Mouse (Mus musculus) brain, embryonic 14.5 days (tissue): ENCODE data around the gene Ubr1. TPM values are rescaled to one million over a fixed set of nuclear protein-coding genes. Genes with fewer than 3 reads are reported as not detected.
"Not testable (repeated sequence)": the region's sequence is repeated elsewhere in the genome, so short reads cannot be mapped to it uniquely, and the experiment has no call there.

ENCODE experiments used
- DNase-seq: peaks from one replicate; pipeline ENCODE4 v3.0.0-alpha.2; 2011; ENCODE audit warnings: low read depth
- CTCF ChIP-seq: fragments of 200-500 bp; IDR thresholded peaks from 2 replicates; pipeline ENCODE4 v1.5.1; 2012; ENCODE audit warnings: inconsistent platforms, mild to moderate bottlenecking, moderate library complexity, borderline replicate concordance; ENCODE audit not compliant: insufficient read depth, insufficient read length; ENCODE audit errors: extremely low read depth
- POLR2A ChIP-seq: fragments of 200-500 bp; IDR thresholded peaks from 2 replicates; pipeline ENCODE4 v1.6.1; 2012; ENCODE audit warnings: mild to moderate bottlenecking, inconsistent platforms, borderline replicate concordance; ENCODE audit not compliant: poor library complexity, insufficient read depth, insufficient read length, severe bottlenecking; ENCODE audit errors: extremely low read depth
- polyA plus RNA-seq: library from polyadenylated mRNA; depleted of rRNA; stranded (reverse); fragments of >200 nt; gene quantifications from 2 replicates; pipeline ENCODE4 v1.2.3, GENCODE M21; 2012; rRNA removed

Ubr1 gene
- polyA plus RNA-seq, result 26.7 and 31.0 TPM in 2 replicates

- TF ChIP-seq POLR2A (peak; percentile 68; the same call in 1 of the 2 replicates), CTCF (no peak)
- DNase-seq, result peak; percentile 97
These were observed at the start of gene Ubr1 for GRCm38 (mm10) chr2:120970559-120971080. Gene Ubr1, minus strand, starts transcription at chr2:120970715.

- DNase-seq, result no peak
- TF ChIP-seq CTCF, result no peak
- no peak for TF ChIP-seq POLR2A
These were observed 46.6 kb upstream of the Ubr1 start for GRCm38 (mm10) chr2:121017151-121017550.

DNA sequence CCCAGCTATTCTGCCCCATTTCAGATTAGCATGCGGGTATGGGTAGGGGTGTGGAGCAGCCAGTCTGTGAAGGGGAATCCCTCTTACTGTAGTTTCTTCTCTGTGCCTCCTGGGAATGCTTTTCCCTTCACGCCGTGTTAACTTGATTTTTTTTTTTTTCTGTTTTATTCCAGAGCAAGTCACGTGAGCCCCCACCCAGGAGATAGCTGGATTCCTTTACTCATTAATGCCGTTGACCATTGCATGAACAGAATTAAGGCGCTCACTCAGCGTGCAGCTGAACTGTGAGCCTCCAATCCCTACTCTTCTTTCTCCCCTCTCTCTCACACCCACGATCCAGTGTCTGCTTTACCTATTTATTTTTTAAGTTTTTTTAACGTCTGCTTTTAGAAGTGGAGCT lies 45.7 kb upstream of the Ubr1 start:
- no peak for DNase-seq

DNA sequence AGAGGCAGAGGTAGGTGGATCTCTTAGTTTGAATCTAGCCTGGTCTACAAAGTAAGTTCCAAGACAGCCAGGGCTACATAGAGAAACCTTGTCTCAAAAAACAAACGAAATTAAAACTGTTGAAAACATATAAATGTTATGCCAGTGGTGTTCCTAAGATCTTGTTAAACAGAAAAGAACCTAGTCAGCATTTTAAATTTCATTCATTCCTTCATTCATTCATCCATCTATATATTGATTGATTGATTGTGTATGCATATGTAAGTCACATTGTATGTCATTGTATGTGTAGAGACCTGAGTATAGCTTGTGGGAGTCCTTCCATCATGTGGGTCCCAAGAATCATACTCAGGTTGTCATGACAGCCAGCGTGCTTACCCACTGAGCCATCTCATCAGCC lies 45.0 kb upstream of the Ubr1 start:
- TF ChIP-seq CTCF, result no peak
- no peak for TF ChIP-seq POLR2A

More for the DNA sequence above, 45.7 kb upstream of the Ubr1 start:
- no peak for TF ChIP-seq CTCF
- TF ChIP-seq POLR2A, result no peak

DNA sequence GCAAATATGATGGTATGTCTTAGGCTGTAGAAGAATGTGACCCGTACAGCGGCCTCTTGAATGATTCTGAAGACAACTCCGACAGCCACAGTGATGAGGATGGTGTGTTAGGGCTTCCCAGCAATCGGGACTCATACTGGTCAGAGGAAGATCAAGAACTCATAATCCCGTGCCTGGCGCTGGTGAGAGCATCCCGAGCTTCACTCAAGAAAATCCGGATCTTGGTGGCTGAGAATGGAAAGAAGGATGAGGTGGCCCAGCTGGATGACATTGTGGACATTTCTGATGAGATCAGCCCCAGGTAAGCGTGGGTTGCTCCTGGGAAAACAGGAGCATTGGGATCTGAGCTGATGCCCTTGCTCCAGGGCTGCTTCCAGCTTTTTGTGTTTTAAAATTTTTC lies 42.2 kb upstream of the Ubr1 start:
- no peak for DNase-seq
- TF ChIP-seq CTCF, result no peak
- no peak for TF ChIP-seq POLR2A

More for the DNA sequence above, 45.0 kb upstream of the Ubr1 start:
- no peak for DNase-seq

GRCm38 (mm10) chr2:121009071-121009677 lies 38.7 kb upstream of the Ubr1 start:
- TF ChIP-seq CTCF (no peak), POLR2A (no peak)
- DNase-seq, result no peak

- TF ChIP-seq CTCF, result no peak
- no peak for TF ChIP-seq POLR2A
- DNase-seq, result no peak
These were observed 38.1 kb upstream of the Ubr1 start for GRCm38 (mm10) chr2:121008664-121009007.

GRCm38 (mm10) chr2:121007925-121008663 lies 37.6 kb upstream of the Ubr1 start, which contains the start of gene Ccndbp1:
Gene Ccndbp1, plus strand, starts transcription at chr2:121008403.
- TF ChIP-seq POLR2A (peak; percentile 54; the same call in 1 of the 2 replicates), CTCF (no peak)
- DNase-seq, result peak; percentile 96

- no peak for TF ChIP-seq CTCF
- TF ChIP-seq POLR2A, result no peak
- no peak for DNase-seq
These were observed 36.5 kb upstream of the Ubr1 start for GRCm38 (mm10) chr2:121006986-121007385.

DNA sequence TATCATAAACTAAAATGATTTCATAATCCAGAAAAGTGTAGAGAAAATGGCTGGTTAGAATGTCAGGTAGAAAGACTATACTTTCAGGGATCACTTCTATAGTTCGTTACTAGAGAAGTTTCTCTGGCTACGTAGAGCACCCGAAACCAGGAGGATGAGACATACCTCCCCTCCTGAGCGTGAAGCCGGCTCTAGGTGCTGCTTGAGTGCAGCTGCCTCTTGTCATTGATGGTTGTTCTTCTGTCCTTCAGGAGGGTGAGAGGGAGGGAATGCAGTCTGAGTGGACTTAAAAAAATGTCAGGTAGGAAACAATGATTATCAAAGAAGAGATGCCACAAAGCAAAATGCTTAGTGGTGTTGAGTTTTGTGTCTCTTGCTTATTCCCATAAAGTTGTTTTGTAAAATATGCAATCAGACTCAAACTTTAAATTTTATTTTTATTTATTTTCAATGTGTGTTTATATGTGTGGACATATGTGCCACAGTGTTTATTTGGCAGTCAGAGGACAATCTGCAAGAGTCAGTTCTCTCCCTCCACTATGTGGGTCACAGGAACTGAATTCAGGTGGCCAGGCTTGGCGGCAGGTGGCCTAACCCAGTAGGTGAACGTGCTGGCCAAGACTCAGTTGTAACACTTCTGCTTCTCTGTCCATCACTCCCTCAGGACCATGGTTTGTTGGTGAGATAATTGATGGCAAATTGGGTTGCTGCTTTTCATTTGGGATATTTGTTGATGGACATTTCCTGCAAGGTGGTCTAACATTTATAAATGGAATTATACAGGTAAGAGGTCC lies 33.7 kb upstream of the Ubr1 start:
- TF ChIP-seq CTCF (no peak), POLR2A (no peak)
- DNase-seq, result no peak

- DNase-seq, result peak; percentile 3
- TF ChIP-seq POLR2A (no peak), CTCF (no peak)
These were observed 33.1 kb upstream of the Ubr1 start for GRCm38 (mm10) chr2:121003586-121003985.

- TF ChIP-seq CTCF (no peak), POLR2A (no peak)
- DNase-seq, result no peak
These were observed 28.3 kb upstream of the Ubr1 start for GRCm38 (mm10) chr2:120998863-120999262.

- not testable (repeated sequence) for DNase-seq
These were observed 26.1 kb upstream of the Ubr1 start for GRCm38 (mm10) chr2:120996607-120997006.
